Comparison of ENCODE assay signal across 8 mouse cellular contexts in the genomic region with DNA sequence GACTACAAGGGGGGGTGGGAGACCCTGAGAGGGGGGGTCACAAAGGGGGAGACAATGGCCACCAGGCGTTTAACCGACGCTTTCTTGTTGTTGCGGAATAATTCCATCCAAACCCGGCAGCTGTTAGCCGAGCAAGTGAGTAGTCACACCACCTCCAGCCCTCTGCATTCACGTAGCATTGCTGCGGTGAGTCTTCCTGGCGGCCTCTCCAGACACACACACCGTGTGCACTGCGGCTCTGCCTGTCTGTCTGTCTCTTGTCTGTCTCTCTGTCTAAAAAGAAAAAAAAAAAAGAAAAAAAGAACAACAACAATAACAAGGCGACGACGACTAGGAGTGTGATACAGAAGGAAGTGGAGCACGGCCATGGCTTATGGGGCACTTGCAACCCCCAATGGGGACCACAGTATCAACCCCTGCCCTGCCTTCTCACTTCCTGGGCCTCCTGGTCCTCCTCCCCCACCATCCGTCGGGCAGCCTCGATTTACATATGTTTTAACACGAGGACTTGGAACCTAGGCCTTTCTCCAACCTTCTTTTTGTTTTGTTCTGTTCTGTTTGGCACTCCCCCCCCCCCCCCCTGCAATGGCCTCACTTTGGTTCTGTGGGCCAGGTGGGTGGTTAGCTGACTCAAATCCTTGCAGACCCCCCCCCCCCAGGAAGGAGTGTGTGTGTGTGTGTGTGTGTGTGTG. TPM values are rescaled to one million over a fixed set of nuclear protein-coding genes. Genes with fewer than 3 reads are reported as not detected.
A peak's percentile ranks its signal among the peaks of the same experiment; 100 is the strongest.
DNase-seq lines count a peak whose midpoint lies in the region; ATAC-seq lines count a peak whose summit lies in the region.

No protein-coding gene starts in this region.

- H3K4me2 ChIP-seq in embryonic facial prominence, embryonic 15.5 days (replicated peaks), result peak overlapping the region; percentile 85
- peak overlapping the region; percentile 87 for H3K4me2 ChIP-seq in intestine, embryonic 15.5 days (replicated peaks)
- peak overlapping the region; percentile 93 for H3K4me2 ChIP-seq in lung, embryonic 16.5 days (ENCODE audit: low read depth, low read length)

- no peaks in the 10 kb centered on the region for H3K9me3 ChIP-seq in embryonic facial prominence, embryonic 15.5 days (replicated peaks)
- no peaks in the 10 kb centered on the region for H3K9me3 ChIP-seq in intestine, embryonic 15.5 days
- no peaks in the 10 kb centered on the region for H3K9me3 ChIP-seq in lung, embryonic 16.5 days (ENCODE audit: control insufficient read depth, low read length)

- H3K9ac ChIP-seq in embryonic facial prominence, embryonic 15.5 days, result peak overlapping the region; percentile 64
- H3K9ac ChIP-seq in intestine, embryonic 15.5 days, result peak overlapping the region; percentile 82
- peak overlapping the region; percentile 95 for H3K9ac ChIP-seq in lung, embryonic 16.5 days (ENCODE audit: low read length)

- ATAC-seq in frontal cortex, adult (ENCODE audit: low TSS enrichment), result no peak
- ATAC-seq in embryonic facial prominence, embryonic 15.5 days (ENCODE audit: insufficient number of reproducible peaks, low FRiP score, low TSS enrichment, low read depth), result no peak
- peak; percentile 23; the same call in 1 of the 2 replicates for ATAC-seq in intestine, embryonic 15.5 days
- no peak for ATAC-seq in lung, embryonic 16.5 days (ENCODE audit: low read depth)
- ATAC-seq in neutrophil, adult 5-6 weeks (ENCODE audit: extremely low read depth, insufficient number of reproducible peaks, low FRiP score, poor library complexity, severe bottlenecking), result peak; percentile 57

- DNase-seq in frontal cortex, postnatal 10 days (ENCODE audit: low spot score in 2 of 2), result peak; percentile 20 to 21
- peak; percentile 60 for DNase-seq in ZHBTc4 (ENCODE audit: low read depth, low spot score)
- DNase-seq in left cerebral cortex, postnatal 10 days (ENCODE audit: extremely low spot score in 1 of 2, low spot score in 2 of 2), result no peak

- peaks cover 46% of the 10 kb centered on the region for H3K4me1 ChIP-seq in embryonic facial prominence, embryonic 15.5 days
- peaks cover 14% of the 10 kb centered on the region for H3K4me1 ChIP-seq in intestine, embryonic 15.5 days (replicated peaks)
- peaks cover 36% of the 10 kb centered on the region for H3K4me1 ChIP-seq in lung, embryonic 16.5 days (replicated peaks; ENCODE audit: control insufficient read depth, insufficient read depth, low read length)

- WGBS in embryonic facial prominence, embryonic 15.5 days, result under 1% methylated on average over 19 of the region's 19 CpGs
- under 1% methylated on average over 19 of the region's 19 CpGs for WGBS in intestine, embryonic 15.5 days
- WGBS in lung, embryonic 16.5 days, result 1% methylated on average over 19 of the region's 19 CpGs

- intact Hi-C loops in left cerebral cortex, postnatal 10 days (cut with DNase I), result loop anchor here (2.0 to 5.0 kb wide), 2 partner anchors 218 to 490 kb away; no protein-coding TSS in a partner anchor

- H3K27ac ChIP-seq in embryonic facial prominence, embryonic 15.5 days (replicated peaks), result peak overlapping the region; percentile 98
- peak overlapping the region; percentile 97 for H3K27ac ChIP-seq in intestine, embryonic 15.5 days
- peak overlapping the region; percentile 98 for H3K27ac ChIP-seq in lung, embryonic 16.5 days (ENCODE audit: low read length)

- H3K27me3 ChIP-seq in embryonic facial prominence, embryonic 15.5 days, result no peaks in the 10 kb centered on the region
- no peaks in the 10 kb centered on the region for H3K27me3 ChIP-seq in intestine, embryonic 15.5 days (replicated peaks)
- no peaks in the 10 kb centered on the region for H3K27me3 ChIP-seq in lung, embryonic 16.5 days (ENCODE audit: control insufficient read depth, insufficient read depth, low read depth, low read length)

- peak overlapping the region; percentile 91 for H3K4me3 ChIP-seq in embryonic facial prominence, embryonic 15.5 days (replicated peaks)
- H3K4me3 ChIP-seq in intestine, embryonic 15.5 days (replicated peaks), result peak overlapping the region; percentile 74
- peak overlapping the region; percentile 88 for H3K4me3 ChIP-seq in lung, embryonic 16.5 days (ENCODE audit: low read length)

- no peaks in the 10 kb centered on the region for H3K36me3 ChIP-seq in embryonic facial prominence, embryonic 15.5 days
- H3K36me3 ChIP-seq in intestine, embryonic 15.5 days, result no peaks in the 10 kb centered on the region
- no peaks in the 10 kb centered on the region for H3K36me3 ChIP-seq in lung, embryonic 16.5 days (ENCODE audit: control insufficient read depth, insufficient read depth, low read length)

RNA-seq across cellular contexts. Expression of a gene that starts 1.0 kb away (rescaled TPM):
- polyA plus RNA-seq in embryonic facial prominence, embryonic 15.5 days (2015; fragmentation: Nextera tagmentation; extraction: Ambion mirVana), result 11.8 and 13.4 TPM in 2 replicates
- polyA plus RNA-seq in intestine, embryonic 15.5 days (2015; fragmentation: Nextera tagmentation; extraction: Ambion mirVana), result 8.5 and 10.6 TPM in 2 replicates
- polyA plus RNA-seq in lung, embryonic 16.5 days (2015; fragmentation: Nextera tagmentation; extraction: Ambion mirVana), result 11.3 and 12.1 TPM in 2 replicates
- 55.0 and 58.1 TPM in 2 replicates for total RNA-seq in neutrophil, adult 5-6 weeks (2017)
- total RNA-seq in left cerebral cortex, postnatal 10 days (2021), result 10 to 100 TPM; 36.0 to 37.3 TPM

RNA-seq across cellular contexts. Expression of a gene that starts 33.0 kb away (rescaled TPM):
- 66.8 and 74.4 TPM in 2 replicates for polyA plus RNA-seq in embryonic facial prominence, embryonic 15.5 days (2015; fragmentation: Nextera tagmentation; extraction: Ambion mirVana)
- 52.6 and 54.5 TPM in 2 replicates for polyA plus RNA-seq in intestine, embryonic 15.5 days (2015; fragmentation: Nextera tagmentation; extraction: Ambion mirVana)
- 61.7 and 68.1 TPM in 2 replicates for polyA plus RNA-seq in lung, embryonic 16.5 days (2015; fragmentation: Nextera tagmentation; extraction: Ambion mirVana)
- total RNA-seq in neutrophil, adult 5-6 weeks (2017), result 21.2 and 22.5 TPM in 2 replicates
- 10 to 100 TPM; 14.3 to 15.1 TPM for total RNA-seq in left cerebral cortex, postnatal 10 days (2021)

Comparison
In these comparisons a context has a peak if more than half of its experiments do, and no peak if none do; other contexts are left out.
1. DNase-seq: peak in frontal cortex, postnatal 10 days (2 of 2) and ZHBTc4 (single experiment); none in left cerebral cortex, postnatal 10 days (0 of 2).
2. ATAC-seq: peak in intestine, embryonic 15.5 days (single experiment) and neutrophil, adult 5-6 weeks (single experiment); none in frontal cortex, adult (single experiment), embryonic facial prominence, embryonic 15.5 days (single experiment) and lung, embryonic 16.5 days (single experiment).
3. Peak in every context shown above with its lines, with median percentiles within 50 percentile points of each other: H3K27ac ChIP-seq, H3K4me2 ChIP-seq, H3K4me3 ChIP-seq and H3K9ac ChIP-seq.